Mouse (Mus musculus) stomach, postnatal 0 days (tissue): ENCODE results near the gene Dcaf6. TPM values are rescaled to one million over a fixed set of nuclear protein-coding genes. Genes with fewer than 3 reads are reported as not detected.
A peak's percentile ranks its signal among the peaks of the same experiment; 100 is the strongest.

ENCODE experiments used
- ATAC-seq: fragments of 200-750 bp; cut with Nextera tagmentation; 2 replicates; pipeline ENCODE4 v1.8.0; 2017; ENCODE audit not compliant: low FRiP score, low TSS enrichment
- DNase-seq: peaks from one replicate; pipeline ENCODE4 v3.0.0-alpha.2; 2016; ENCODE audit warnings: low spot score
- H3K27ac ChIP-seq: fragments of 300-500 bp; sonication (generic); replicated peaks from 2 replicates; pipeline ENCODE4 v1.5.1; 2014; ENCODE audit warnings: mild to moderate bottlenecking, control low read depth
- H3K27me3 ChIP-seq: fragments of 300-500 bp; sonication (generic); 2 replicates; pipeline ENCODE4 v1.6.1; 2014; ENCODE audit warnings: low read length; ENCODE audit not compliant: control insufficient read depth, insufficient read depth
- H3K36me3 ChIP-seq: fragments of 300-500 bp; sonication (generic); 2 replicates; pipeline ENCODE4 v1.6.1; 2014; ENCODE audit warnings: low read length, mixed read lengths; ENCODE audit not compliant: control insufficient read depth, insufficient read depth
- H3K4me1 ChIP-seq: fragments of 300-500 bp; sonication (generic); replicated peaks from 2 replicates; pipeline ENCODE4 v1.6.1; 2014; ENCODE audit warnings: antibody characterized with exemption; ENCODE audit not compliant: control insufficient read depth, insufficient read depth
- H3K4me2 ChIP-seq: fragments of 300-500 bp; sonication (generic); replicated peaks from 2 replicates; pipeline ENCODE4 v1.6.1; 2014; ENCODE audit warnings: low read depth, mild to moderate bottlenecking, control low read depth, moderate library complexity
- H3K4me3 ChIP-seq: fragments of 300-500 bp; sonication (generic); 2 replicates; pipeline ENCODE4 v1.5.1; 2014; ENCODE audit warnings: low read depth, low read length, control low read depth
- H3K9ac ChIP-seq: fragments of 300-500 bp; sonication (generic); 2 replicates; pipeline ENCODE4 v1.6.1; 2014; ENCODE audit warnings: mild to moderate bottlenecking, low read length, control low read depth, mixed read lengths
- H3K9me3 ChIP-seq: fragments of 300-500 bp; sonication (generic); 2 replicates; pipeline ENCODE4 v1.6.1; 2016; ENCODE audit warnings: low read length; ENCODE audit not compliant: control insufficient read depth
- CTCF ChIP-seq: IDR thresholded peaks from 2 replicates; pipeline ENCODE4 v1.5.1; 2016; ENCODE audit warnings: antibody characterized with exemption, low read depth, mild to moderate bottlenecking, moderate library complexity
- EP300 ChIP-seq: optimal IDR thresholded peaks from 2 replicates; pipeline ENCODE3; 2016; ENCODE audit warnings: antibody characterized with exemption
- WGBS: fragments of 180-500 bp; shearing (Covaris S2); extraction: QIAGEN DNeasy Blood & Tissue Kit; methylation state at CpG from one replicate; pipeline ENCODE4 v1.1.7; 2014; 5-methylcytosine and 5-hydroxymethylcytosine counted together
- polyA plus RNA-seq: library from polyadenylated mRNA; unstranded; fragments of >200 nt; fragmentation: Nextera tagmentation; extraction: Ambion mirVana; gene quantifications from 2 replicates; pipeline ENCODE4 v1.2.1, GENCODE M21; 2015

Gene Dcaf6
- polyA plus RNA-seq, 1 experiment from 2014 or later: 9.6 TPM

DNA sequence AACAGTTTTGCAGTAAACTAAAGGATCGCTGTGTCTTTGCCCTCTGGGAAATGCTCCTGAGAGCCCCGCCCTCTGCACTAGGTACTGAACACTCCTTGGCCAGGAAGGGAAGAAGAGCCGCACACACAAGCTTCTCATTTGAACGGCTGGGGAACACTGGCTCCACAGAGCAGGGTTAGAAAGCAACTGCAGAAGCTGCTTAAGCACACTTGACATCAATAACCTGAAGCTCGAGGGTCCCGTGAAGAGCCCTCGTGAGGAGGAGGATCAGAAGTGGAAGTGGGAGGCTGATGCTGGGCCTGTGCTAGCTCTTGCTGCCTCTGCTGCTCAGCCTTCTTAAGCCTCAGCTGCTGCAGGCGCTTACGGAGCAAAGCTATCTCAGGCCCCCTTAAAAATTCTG, 86.4 kb downstream of the Dcaf6 start:
- DNase-seq: no peak

DNA sequence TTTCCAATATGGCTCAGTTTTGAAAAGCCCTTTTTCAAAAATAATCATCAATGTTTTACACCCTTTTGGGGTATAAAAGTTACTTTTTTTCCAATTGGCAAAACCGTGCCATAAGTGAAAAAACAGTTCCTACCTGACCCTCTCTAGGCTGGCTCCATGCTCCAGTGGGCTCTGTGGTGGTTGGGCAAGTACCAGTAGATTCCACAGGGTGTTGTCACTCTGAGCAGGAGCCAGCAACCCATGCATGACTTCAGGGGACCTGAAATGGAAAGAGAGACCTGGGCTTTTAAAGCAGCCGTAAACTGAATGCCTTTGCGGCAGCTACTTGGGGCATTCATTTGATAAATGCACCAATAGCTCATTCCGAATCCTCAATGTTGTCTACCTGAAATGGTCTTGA, 89.3 kb downstream of the Dcaf6 start:
- H3K4me3 ChIP-seq: no peak overlapping the region
- H3K4me1 ChIP-seq: no peaks in the 10 kb centered on the region
- no peak overlapping the region for H3K4me2 ChIP-seq
- H3K27ac ChIP-seq: no peak overlapping the region
- TF ChIP-seq CTCF (no peak), EP300 (no peak)
- 94% methylated on average over 4 of the region's 4 CpGs for WGBS
- no peak overlapping the region for H3K9ac ChIP-seq
- H3K27me3 ChIP-seq: no peaks in the 10 kb centered on the region
- no peaks in the 10 kb centered on the region for H3K36me3 ChIP-seq
- no peak for ATAC-seq
- H3K9me3 ChIP-seq: no peaks in the 10 kb centered on the region
- no peak for DNase-seq

More for the DNA sequence above, 86.4 kb downstream of the Dcaf6 start:
- Histone ChIP-seq H3K4me3 (no peak overlapping the region), H3K4me1 (no peaks in the 10 kb centered on the region), H3K36me3 (no peaks in the 10 kb centered on the region), H3K9ac (no peak overlapping the region), H3K27me3 (no peaks in the 10 kb centered on the region), H3K9me3 (no peaks in the 10 kb centered on the region), H3K27ac (no peak overlapping the region), H3K4me2 (no peak overlapping the region)
- TF ChIP-seq EP300 (no peak), CTCF (no peak)
- WGBS: 65% methylated on average over 9 of the region's 9 CpGs
- ATAC-seq: no peak

DNA sequence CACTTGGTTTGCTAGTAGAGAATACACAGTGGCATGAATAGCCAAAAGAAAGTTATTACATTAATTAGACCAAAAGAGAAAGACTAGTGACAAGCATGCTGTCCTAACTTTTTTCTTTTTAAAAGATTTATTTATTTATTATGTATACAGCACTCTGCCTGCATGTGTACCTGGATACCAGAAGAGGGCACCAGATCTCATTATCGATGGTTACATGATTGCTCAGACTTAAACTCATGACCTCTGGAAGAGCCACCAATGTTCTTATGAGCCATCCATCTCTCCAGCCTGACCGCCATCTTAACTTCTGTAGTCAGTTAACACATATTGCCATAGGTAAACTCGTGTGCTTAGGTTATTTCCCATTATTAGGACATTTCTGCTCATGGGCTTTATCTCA, 95.2 kb downstream of the Dcaf6 start:
- WGBS: 95% methylated on average over 3 of the region's 3 CpGs
- ATAC-seq (no peak), DNase-seq (no peak)

DNA sequence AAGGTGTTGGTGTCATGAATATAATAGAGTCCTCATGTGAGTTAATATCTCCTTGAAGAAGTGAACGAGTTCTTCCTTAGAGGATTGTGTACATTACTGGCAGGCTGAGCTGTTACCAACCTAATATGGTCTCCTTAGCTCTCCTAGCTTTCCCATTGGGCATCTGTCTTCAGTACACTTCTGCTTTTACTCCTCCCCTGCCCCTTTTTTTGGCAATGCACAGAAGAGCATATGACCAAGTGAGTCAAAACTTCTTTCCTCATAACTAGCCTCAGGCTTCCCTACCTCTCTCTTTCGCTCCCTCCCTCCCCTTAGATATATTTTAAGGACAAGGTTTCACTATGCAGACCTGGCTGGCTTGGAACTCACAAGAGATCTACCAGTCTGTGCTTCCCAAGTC, 97.0 kb downstream of the Dcaf6 start:
- no peaks in the 10 kb centered on the region for H3K36me3 ChIP-seq
- ATAC-seq (no peak), DNase-seq (no peak)
- no peaks in the 10 kb centered on the region for H3K4me1 ChIP-seq
- TF ChIP-seq EP300: no peak
- no peak for TF ChIP-seq CTCF
- no peak overlapping the region for H3K9ac ChIP-seq
- H3K4me3 ChIP-seq: no peak overlapping the region
- no peaks in the 10 kb centered on the region for H3K9me3 ChIP-seq
- H3K4me2 ChIP-seq: no peak overlapping the region
- H3K27ac ChIP-seq: no peak overlapping the region
- WGBS: 63% methylated on average over 2 of the region's 2 CpGs
- H3K27me3 ChIP-seq: no peaks in the 10 kb centered on the region

More for the DNA sequence above, 95.2 kb downstream of the Dcaf6 start:
- H3K27me3 ChIP-seq: no peaks in the 10 kb centered on the region
- H3K9ac ChIP-seq: no peak overlapping the region
- H3K9me3 ChIP-seq: no peaks in the 10 kb centered on the region
- no peaks in the 10 kb centered on the region for H3K36me3 ChIP-seq
- TF ChIP-seq CTCF: peak; percentile 28
- TF ChIP-seq EP300: no peak
- H3K27ac ChIP-seq: no peak overlapping the region
- H3K4me3 ChIP-seq: no peak overlapping the region
- no peak overlapping the region for H3K4me2 ChIP-seq
- H3K4me1 ChIP-seq: no peaks in the 10 kb centered on the region

DNA sequence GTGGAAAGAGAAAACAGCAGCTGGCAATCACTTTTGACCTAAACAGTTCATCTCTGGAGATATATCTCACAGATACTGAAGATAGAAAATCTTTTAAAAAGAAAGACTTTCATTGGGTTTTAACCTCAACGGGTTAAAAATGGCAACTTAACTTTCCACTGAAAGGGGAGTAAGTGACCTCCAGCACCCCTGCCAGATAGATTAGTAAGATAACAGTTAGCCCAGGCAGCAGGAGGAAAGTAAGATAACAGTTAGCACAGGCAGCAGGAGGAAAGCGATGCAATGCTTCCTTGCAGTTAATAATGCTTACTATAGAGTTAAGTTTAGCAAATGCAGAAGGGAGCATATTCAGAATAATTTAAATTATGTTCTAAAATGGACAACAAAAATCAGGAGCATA, 103.9 kb downstream of the Dcaf6 start:
- TF ChIP-seq CTCF: no peak
- no peak for TF ChIP-seq EP300
- H3K4me1 ChIP-seq: no peaks in the 10 kb centered on the region
- H3K4me3 ChIP-seq: no peak overlapping the region
- 24% methylated on average over 2 of the region's 2 CpGs for WGBS
- H3K27me3 ChIP-seq: no peaks in the 10 kb centered on the region
- H3K27ac ChIP-seq: no peak overlapping the region
- no peak overlapping the region for H3K9ac ChIP-seq
- no peak for DNase-seq
- no peaks in the 10 kb centered on the region for H3K36me3 ChIP-seq
- no peak overlapping the region for H3K4me2 ChIP-seq
- no peak for ATAC-seq
- H3K9me3 ChIP-seq: no peaks in the 10 kb centered on the region

DNA sequence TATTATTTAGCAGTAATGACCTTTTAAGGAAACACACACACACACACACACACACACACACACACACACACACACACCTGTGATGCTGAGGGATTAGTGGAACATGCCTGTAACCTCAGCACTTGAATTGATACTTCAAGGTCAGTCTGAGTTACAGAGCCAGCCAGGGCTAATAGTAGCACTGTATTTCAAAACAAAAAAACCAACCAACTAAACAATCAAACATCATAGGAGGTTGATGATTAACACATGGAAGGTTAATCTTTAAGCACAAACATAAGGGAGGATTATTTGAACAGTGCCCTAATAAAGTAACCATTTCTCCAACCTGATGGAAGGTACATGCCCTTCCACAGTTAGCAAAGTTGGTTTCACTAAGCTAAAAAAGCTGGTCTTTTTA, 111.6 kb downstream of the Dcaf6 start:
- H3K36me3 ChIP-seq: no peaks in the 10 kb centered on the region
- TF ChIP-seq CTCF (no peak), EP300 (no peak)
- no peaks in the 10 kb centered on the region for H3K27me3 ChIP-seq
- H3K4me3 ChIP-seq: no peak overlapping the region
- DNase-seq (peak; percentile 27), ATAC-seq (peak; percentile 91)
- H3K9ac ChIP-seq: no peak overlapping the region
- no peaks in the 10 kb centered on the region for H3K4me1 ChIP-seq
- H3K27ac ChIP-seq: no peak overlapping the region
- H3K9me3 ChIP-seq: no peaks in the 10 kb centered on the region
- H3K4me2 ChIP-seq: no peak overlapping the region
